Mouse (Mus musculus) kidney, adult 18-20 months (tissue): ENCODE data around the gene Vcl.

Experiments used
- DNase-seq: peaks from one replicate; pipeline ENCODE4 v3.0.0; 2021

The Vcl gene

GRCm38 (mm10) chr14:20928848-20929745 lies at the start of gene Vcl:
Gene Vcl, plus strand, starts transcription at chr14:20929398.
- DNase-seq = peak; percentile 99

GRCm38 (mm10) chr14:20884691-20885090 lies 44.5 kb upstream of the Vcl start:
- DNase-seq = no peak

GRCm38 (mm10) chr14:20885091-20885888 lies 43.9 kb upstream of the Vcl start:
- no peak for DNase-seq

GRCm38 (mm10) chr14:20886266-20886665 lies 42.9 kb upstream of the Vcl start:
- peak; percentile 47 for DNase-seq

GRCm38 (mm10) chr14:20887541-20888085 lies 41.6 kb upstream of the Vcl start:
- DNase-seq = no peak

DNA sequence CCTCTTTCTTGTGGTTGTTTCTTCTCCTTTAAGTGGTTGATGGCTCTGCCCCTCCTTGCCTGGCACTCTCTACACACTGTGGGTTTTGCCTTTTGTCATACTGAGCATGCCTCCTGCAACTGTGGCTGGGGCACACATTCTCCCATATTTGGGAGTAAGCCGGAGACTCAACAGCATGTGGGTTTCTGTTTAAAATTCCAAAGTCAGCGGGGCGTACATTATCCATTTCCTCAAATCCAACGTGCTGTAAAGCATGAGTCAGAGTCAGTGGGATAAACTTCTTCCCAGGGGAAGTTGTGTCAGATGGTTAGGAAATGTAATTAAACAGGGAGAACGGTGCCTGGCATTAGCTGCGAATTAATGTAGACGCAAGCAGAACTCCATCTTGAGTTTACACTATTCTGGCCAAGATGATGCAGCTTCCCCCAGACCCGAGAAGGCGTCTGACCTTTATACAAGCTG lies 37.2 kb upstream of the Vcl start:
- DNase-seq = no peak

GRCm38 (mm10) chr14:20893815-20894214 lies 35.4 kb upstream of the Vcl start:
- no peak for DNase-seq

DNA sequence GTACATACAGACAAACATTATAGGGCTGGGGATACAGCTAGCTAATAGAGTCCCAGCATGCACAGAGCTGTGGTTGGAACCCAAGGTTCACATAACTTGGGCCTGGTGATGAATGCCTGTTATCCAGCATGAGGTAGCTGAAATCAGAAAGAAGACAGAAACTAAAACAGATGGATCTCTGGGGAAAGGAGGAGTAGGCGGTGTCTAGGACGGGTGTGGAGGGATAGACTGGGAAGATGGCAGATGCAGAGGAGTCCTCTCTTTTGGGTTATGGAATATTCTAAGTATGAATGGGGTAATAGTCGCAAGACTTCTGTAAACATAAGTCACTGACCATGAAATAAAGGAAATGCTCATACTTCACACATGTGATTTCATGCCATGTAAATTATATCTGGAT lies 27.9 kb upstream of the Vcl start:
- DNase-seq = no peak

GRCm38 (mm10) chr14:20903137-20903536 lies 26.1 kb upstream of the Vcl start:
- DNase-seq = no peak

- DNase-seq = no peak
Measured at GRCm38 (mm10) chr14:20911811-20912210, 17.4 kb upstream of the Vcl start.

- DNase-seq = no peak
Measured at GRCm38 (mm10) chr14:20914415-20914814, 14.8 kb upstream of the Vcl start.

GRCm38 (mm10) chr14:20916625-20917612 lies 12.3 kb upstream of the Vcl start:
- no peak for DNase-seq

GRCm38 (mm10) chr14:20924071-20924789 lies 5.0 kb upstream of the Vcl start:
- DNase-seq = no peak

- DNase-seq = no peak
Measured at GRCm38 (mm10) chr14:20927470-20928307, 1.5 kb upstream of the Vcl start.

GRCm38 (mm10) chr14:20928308-20928685 lies 901 bp upstream of the Vcl start:
- DNase-seq = no peak

GRCm38 (mm10) chr14:20929814-20930434 lies 726 bp downstream of the Vcl start:
- DNase-seq = no peak

DNA sequence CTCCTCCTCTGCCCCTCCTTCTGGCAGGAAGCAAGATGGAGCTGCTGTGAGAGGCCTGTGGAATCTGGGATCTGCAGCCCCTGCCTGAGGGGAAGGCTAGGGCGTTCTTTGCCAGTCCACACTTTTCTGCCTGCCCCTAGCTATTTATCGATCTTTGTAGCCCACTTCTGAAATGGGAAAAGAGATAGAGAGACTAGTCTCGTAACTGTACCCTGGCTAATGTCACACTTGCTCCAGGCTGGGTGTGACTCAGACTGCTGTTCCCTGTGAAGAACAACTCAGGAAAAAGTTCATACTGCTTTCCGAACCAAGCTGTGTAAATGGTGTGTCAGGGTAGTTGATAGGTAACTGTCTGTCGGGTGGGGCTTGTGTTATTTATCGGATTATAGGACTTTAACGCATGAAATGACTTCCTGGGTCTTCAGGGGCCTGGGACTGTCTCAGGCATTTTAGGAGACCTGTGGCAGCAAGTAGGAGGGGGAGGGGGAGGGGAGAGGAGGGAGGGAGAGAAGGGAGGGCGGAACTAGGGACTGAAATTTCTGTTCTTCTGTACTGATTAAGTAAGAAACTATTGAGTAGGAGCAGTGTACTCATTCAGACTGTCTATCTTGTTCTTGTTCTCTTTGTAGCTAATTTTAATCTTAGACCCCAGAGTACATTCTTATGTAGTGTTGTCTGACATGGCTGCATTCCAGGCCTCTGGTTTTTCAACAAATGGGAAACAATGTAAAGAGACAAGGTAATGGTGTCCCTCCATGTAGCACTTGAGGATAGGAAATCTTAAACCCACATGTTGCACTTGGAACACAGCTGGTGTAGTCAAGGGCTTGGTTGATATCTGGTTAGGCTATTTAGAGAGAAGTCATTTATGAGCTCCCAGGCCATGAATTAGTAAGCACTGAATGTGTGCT lies 1.5 kb downstream of the Vcl start:
- DNase-seq = peak; percentile 23

- DNase-seq = no peak
Measured at GRCm38 (mm10) chr14:20938424-20938823, 9.2 kb downstream of the Vcl start.

DNA sequence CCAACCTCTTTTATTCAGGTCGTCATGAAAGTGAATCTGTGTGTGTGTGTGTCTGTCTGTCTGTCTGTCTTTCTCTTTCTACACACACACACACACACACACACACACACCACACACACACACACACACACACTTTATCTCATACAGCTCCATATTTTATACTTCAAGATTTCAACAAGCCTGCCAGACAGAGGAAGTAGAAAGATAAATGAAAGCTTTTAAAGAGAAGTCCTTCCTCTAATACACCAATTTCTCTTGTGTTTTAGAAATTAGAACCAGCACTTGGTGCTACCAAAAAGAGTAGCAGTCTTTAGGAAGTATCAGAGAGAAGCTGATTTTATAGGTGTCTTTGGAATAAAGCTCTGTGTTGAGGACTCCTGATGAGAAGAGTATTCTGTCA lies 9.7 kb downstream of the Vcl start:
- DNase-seq = no peak
